Mouse (Mus musculus) heart, embryonic 13.5 days (tissue): ENCODE measurements at regions not wholly inside any gene's neighbourhood (a gene's known extent, or its start where the extent isn't known, plus 50 kb on each side); places are given as distances from the start of the nearest gene placed in this dataset.

Source experiments
- ATAC-seq: fragments of 200-750 bp; cut with Nextera tagmentation; 2 replicates; pipeline ENCODE4 v1.8.0; 2017; ENCODE audit warnings: moderate TSS enrichment; ENCODE audit not compliant: insufficient number of reproducible peaks, low FRiP score, low TSS enrichment; ENCODE audit errors: extremely low read depth
- H3K27ac ChIP-seq: fragments of 300-500 bp; sonication (generic); replicated peaks from 2 replicates; pipeline ENCODE4 v1.5.1; 2015; ENCODE audit warnings: moderate library complexity, mild to moderate bottlenecking, inconsistent platforms
- H3K27me3 ChIP-seq: fragments of 300-500 bp; sonication (generic); replicated peaks from 2 replicates; pipeline ENCODE4 v1.6.1; 2015; ENCODE audit warnings: mild to moderate bottlenecking, inconsistent platforms
- H3K36me3 ChIP-seq: fragments of 300-500 bp; sonication (generic); 2 replicates; pipeline ENCODE4 v1.6.1; 2015; ENCODE audit warnings: mild to moderate bottlenecking, inconsistent platforms
- H3K4me1 ChIP-seq: fragments of 300-500 bp; sonication (generic); 2 replicates; pipeline ENCODE4 v1.6.1; 2015; ENCODE audit warnings: inconsistent platforms
- H3K4me2 ChIP-seq: fragments of 300-500 bp; sonication (generic); 2 replicates; pipeline ENCODE4 v1.6.1; 2015; ENCODE audit warnings: inconsistent platforms, mild to moderate bottlenecking, moderate library complexity
- H3K4me3 ChIP-seq: fragments of 300-500 bp; sonication (generic); 2 replicates; pipeline ENCODE4 v1.5.1; 2015; ENCODE audit warnings: moderate library complexity, mild to moderate bottlenecking, inconsistent platforms
- H3K9ac ChIP-seq: fragments of 300-500 bp; sonication (generic); 2 replicates; pipeline ENCODE4 v1.6.1; 2015; ENCODE audit warnings: inconsistent platforms, mild to moderate bottlenecking, moderate library complexity
- H3K9me3 ChIP-seq: fragments of 300-500 bp; sonication (generic); 2 replicates; pipeline ENCODE4 v1.6.1; 2016; ENCODE audit warnings: inconsistent platforms
- WGBS: fragments of 180-500 bp; shearing (Covaris S2); methylation state at CpG from one replicate; pipeline ENCODE4 v1.1.7; 2015; ENCODE audit warnings: mixed read lengths; 5-methylcytosine and 5-hydroxymethylcytosine counted together

DNA sequence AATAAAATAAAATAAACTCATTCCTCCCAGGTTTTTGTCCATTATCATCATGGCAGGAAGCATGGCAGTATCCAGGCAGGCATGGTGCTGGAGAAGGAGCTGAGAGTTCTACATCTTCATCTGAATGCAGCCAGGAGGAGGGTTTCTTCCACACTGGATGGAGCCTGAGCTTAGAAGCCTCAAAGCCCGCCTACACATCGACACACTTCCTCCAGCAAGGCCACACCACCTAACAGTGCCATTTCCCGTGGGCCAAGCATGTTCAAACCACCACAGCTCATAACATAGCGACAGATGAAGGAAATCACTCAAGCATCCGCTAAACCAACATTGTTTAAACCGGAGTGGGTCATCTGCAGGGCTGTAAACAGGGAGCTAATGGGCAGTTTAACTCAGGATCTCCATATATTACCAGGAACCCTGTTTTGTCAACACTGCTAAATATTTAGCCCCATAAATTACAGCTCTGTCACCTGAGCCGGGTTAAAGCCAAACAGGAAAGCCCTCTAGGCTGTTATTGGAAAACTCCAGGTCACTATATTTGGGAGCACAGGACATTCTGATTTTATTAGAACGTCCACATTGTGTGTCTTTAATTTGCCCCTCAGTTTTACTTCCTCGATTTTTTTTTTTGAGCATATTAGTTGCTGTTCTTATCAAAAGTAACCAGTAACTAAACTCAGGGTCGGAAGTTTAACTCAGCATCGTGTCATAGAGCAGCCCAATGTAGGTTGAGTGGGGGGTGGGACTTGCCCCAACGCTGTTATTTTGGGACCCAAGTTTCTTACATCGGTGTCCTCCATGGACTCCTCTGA is 77.9 kb upstream of the Cpm start:
- Histone ChIP-seq H3K9me3 (no peaks in the 10 kb centered on the region), H3K4me1 (no peaks in the 10 kb centered on the region), H3K9ac (no peak overlapping the region), H3K27ac (no peak overlapping the region), H3K4me3 (no peak overlapping the region), H3K27me3 (0 out of 2 replicates have a peak, but pooled peaks cover 3% of the 10 kb centered on the region), H3K36me3 (no peaks in the 10 kb centered on the region), H3K4me2 (no peak overlapping the region)
- no peak for ATAC-seq
- WGBS: 72% methylated on average over 13 of the region's 13 CpGs

DNA sequence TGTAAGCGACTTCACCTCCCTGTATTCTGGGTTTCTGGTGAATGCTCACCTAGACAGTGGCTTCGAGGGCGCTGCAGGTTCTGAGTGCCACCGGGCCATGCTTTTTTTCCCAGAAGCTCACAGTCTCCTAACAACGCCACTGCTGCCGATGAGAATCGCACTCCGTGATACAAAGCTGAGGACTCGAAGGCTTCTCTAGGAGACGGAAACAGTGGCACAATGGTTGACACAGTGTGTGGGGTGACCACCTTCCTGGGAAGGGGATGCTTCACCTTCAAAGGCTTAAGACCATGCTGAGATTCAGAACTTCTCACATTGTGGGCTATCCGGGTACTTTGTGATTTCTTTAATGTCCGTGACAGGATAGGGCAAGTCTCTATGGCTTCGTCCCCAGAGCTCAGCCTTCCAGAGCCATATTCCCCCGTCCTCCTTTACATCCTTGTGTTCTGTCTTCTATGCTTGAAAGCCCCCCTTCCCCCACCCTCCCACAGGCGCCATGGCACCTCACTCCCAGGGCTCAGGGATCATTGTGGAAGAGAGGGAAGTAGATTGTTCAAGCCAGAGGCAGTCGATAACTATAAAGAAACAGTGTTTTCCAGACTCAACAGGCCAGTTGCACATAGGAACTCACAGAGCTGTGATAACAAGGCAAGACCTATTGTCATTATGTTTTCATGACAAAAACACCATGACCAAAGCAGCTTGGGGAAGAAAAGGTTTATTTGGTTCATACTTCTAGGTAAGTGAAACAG is 79.3 kb upstream of the Cpm start:
- Histone ChIP-seq H3K4me3 (no peak overlapping the region), H3K27ac (no peak overlapping the region), H3K36me3 (no peaks in the 10 kb centered on the region), H3K4me1 (no peaks in the 10 kb centered on the region), H3K27me3 (no peaks in the 10 kb centered on the region), H3K9ac (no peak overlapping the region), H3K4me2 (no peak overlapping the region), H3K9me3 (no peaks in the 10 kb centered on the region)
- WGBS: 84% methylated on average over 16 of the region's 16 CpGs
- ATAC-seq: no peak

- Histone ChIP-seq H3K36me3 (no peaks in the 10 kb centered on the region), H3K4me2 (no peak overlapping the region), H3K9me3 (no peaks in the 10 kb centered on the region), H3K27ac (no peak overlapping the region), H3K9ac (no peak overlapping the region), H3K4me3 (no peak overlapping the region), H3K4me1 (no peaks in the 10 kb centered on the region), H3K27me3 (no peaks in the 10 kb centered on the region)
- no peak for ATAC-seq
- WGBS: 87% methylated on average over 4 of the region's 4 CpGs
Observed at GRCm38 (mm10) chr10:117549506-117549830, 79.8 kb upstream of the Cpm start.

DNA sequence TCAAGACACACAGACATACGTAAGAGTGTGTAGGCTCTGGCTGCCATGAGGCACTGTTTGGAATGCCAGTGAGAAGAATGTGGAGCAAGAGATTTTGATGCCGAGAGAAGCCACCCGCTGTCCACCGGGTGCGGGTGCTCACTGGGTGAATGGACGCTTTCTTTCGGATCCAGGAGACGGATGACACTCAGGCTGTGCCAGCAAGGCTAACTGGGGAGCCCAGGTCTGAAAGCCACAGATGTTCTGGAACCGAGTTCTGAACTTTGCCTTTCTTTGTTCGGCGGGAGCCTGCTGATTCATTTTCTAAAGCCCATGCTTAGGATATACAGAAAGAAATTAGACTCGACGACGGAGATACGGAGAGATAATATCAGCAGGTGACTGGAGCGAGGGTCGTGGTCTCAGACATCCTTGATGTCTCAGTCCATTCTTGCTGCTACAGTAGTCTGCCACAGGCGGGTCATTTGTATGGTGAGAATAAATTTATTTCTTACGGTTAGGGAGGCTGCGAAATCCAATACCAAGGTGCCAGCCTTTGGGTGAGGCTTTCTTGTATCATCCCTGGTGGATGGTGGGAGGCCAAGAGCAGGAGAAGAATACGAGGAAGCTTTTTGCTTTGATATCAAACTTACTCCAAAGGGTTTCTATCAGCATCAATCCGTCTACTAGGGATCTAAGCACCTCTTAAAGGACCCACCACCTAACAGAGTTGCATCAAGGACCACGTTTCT is 80.4 kb upstream of the Cpm start:
- no peak overlapping the region for H3K27ac ChIP-seq
- no peak overlapping the region for H3K4me2 ChIP-seq
- WGBS: 81% methylated on average over 23 of the region's 23 CpGs
- ATAC-seq: no peak
- H3K9ac ChIP-seq: no peak overlapping the region
- no peaks in the 10 kb centered on the region for H3K36me3 ChIP-seq
- H3K9me3 ChIP-seq: no peaks in the 10 kb centered on the region
- no peaks in the 10 kb centered on the region for H3K27me3 ChIP-seq
- H3K4me1 ChIP-seq: no peaks in the 10 kb centered on the region
- H3K4me3 ChIP-seq: no peak overlapping the region

DNA sequence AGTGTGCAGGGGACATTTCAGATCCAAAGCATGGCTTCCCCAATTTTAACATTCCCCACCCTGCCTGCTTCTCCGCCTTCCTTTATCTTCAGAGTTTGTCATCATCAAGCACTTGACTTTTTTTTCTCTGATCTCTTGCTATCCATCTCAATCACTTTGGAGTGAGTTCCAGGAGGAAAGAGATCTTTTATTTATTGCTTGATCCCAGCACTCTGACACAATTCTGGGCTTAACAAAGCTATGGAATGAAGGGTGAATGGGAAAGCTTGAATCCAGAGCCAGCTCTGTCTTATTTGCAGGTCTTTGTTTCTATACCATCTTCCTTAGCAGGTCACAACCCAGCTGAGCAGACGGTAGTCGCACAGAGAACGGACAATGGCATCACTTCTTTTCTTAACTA is 81.0 kb upstream of the Cpm start:
- H3K36me3 ChIP-seq: no peaks in the 10 kb centered on the region
- no peaks in the 10 kb centered on the region for H3K9me3 ChIP-seq
- ATAC-seq: no peak
- H3K4me1 ChIP-seq: no peaks in the 10 kb centered on the region
- no peak overlapping the region for H3K4me2 ChIP-seq
- WGBS: 85% methylated on average over 4 of the region's 4 CpGs
- H3K27ac ChIP-seq: no peak overlapping the region
- no peaks in the 10 kb centered on the region for H3K27me3 ChIP-seq
- no peak overlapping the region for H3K9ac ChIP-seq
- H3K4me3 ChIP-seq: no peak overlapping the region

DNA sequence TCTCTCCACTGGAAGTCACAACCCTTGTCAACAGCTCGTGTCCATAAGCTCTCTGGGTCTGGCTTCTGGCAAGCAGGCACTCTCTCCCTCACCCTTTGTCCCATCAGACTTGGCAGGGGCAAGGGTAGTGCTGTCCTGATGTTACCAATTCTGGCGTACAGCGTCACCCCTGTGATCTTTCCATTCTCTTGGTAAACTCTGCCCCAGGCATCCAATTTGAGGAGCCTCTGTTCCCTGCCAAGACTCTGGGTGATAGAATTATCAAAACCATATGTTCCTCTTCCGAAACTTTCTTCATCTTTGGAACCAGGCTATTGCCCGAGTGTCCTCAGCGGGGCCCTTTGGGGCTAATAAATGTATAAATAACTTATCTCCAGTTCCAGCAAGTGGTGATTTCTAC is 82.0 kb upstream of the Cpm start:
- Histone ChIP-seq H3K9ac (no peak overlapping the region), H3K36me3 (no peaks in the 10 kb centered on the region), H3K27ac (no peak overlapping the region), H3K4me2 (no peak overlapping the region), H3K9me3 (no peaks in the 10 kb centered on the region), H3K27me3 (no peaks in the 10 kb centered on the region), H3K4me1 (no peaks in the 10 kb centered on the region), H3K4me3 (no peak overlapping the region)
- ATAC-seq: no peak
- 69% methylated on average over 6 of the region's 6 CpGs for WGBS

DNA sequence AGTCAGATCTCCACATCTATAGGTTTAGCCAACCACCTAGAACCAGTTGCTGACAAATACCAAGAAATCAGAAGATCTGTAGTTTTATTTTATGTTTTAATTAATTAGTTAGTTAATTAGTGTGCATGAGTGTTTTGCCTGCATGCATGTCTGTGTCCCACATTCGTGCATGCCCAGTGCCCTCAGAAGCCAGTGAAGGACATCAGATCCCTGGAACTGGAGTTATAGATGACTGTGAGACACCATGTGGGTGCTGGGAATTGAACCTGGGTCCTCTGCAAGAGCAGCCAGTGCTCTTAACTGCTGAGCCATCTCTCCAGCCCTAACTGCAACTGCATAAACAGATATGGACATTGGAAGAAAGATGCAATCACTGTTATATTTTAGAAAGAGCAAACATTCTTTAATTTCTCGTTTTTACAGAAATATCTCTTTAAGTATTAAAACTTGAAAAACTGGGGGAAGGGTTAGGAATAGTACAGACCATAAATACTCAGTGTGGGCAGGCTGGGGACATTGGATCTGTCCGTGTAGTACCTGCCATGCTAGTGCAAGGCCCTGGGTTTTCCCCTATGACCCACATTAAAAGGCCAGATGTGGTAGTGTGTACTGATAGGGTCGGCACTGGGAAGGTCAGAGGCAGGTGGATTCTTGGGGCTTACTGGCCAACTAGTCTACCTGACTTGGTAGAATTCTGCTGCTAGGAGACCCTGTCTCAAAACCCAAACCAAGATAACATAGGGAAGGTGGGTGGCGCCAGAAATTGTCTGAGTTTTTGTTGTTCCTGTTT is 83.3 kb upstream of the Cpm start:
- 74% methylated on average over 5 of the region's 5 CpGs for WGBS
- no peak for ATAC-seq

GRCm38 (mm10) chr10:117544680-117545546 is 84.4 kb upstream of the Cpm start:
- no peaks in the 10 kb centered on the region for H3K27me3 ChIP-seq
- 70% methylated on average over 15 of the region's 15 CpGs for WGBS
- no peaks in the 10 kb centered on the region for H3K9me3 ChIP-seq
- ATAC-seq: no peak
- H3K4me3 ChIP-seq: no peak overlapping the region
- H3K4me2 ChIP-seq: no peak overlapping the region
- no peaks in the 10 kb centered on the region for H3K4me1 ChIP-seq
- H3K9ac ChIP-seq: no peak overlapping the region
- no peak overlapping the region for H3K27ac ChIP-seq
- H3K36me3 ChIP-seq: no peaks in the 10 kb centered on the region

More for the DNA sequence above, 83.3 kb upstream of the Cpm start:
- Histone ChIP-seq H3K36me3 (no peaks in the 10 kb centered on the region), H3K9me3 (no peaks in the 10 kb centered on the region), H3K27me3 (no peaks in the 10 kb centered on the region), H3K9ac (no peak overlapping the region), H3K4me1 (no peaks in the 10 kb centered on the region), H3K27ac (no peak overlapping the region), H3K4me3 (no peak overlapping the region), H3K4me2 (no peak overlapping the region)

- no peak overlapping the region for H3K4me2 ChIP-seq
- WGBS: 82% methylated on average over 13 of the region's 13 CpGs
- ATAC-seq: no peak
Observed at GRCm38 (mm10) chr10:117543995-117544679, 85.2 kb upstream of the Cpm start.

DNA sequence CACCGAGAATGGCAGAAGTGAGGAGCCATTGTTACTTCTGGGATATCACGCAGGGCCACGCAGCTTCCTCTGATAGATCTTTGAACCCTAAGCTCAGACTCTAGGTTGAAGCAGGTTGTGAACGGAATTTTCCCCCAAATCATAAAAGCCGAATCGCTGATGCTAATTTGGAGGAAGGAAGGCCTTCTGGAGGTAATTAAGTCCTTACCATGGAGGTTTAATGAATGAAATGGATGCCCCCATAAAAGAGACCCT is 85.7 kb upstream of the Cpm start:
- Histone ChIP-seq H3K36me3 (no peaks in the 10 kb centered on the region), H3K4me1 (no peaks in the 10 kb centered on the region), H3K9me3 (no peaks in the 10 kb centered on the region), H3K9ac (no peak overlapping the region), H3K4me2 (no peak overlapping the region), H3K27me3 (no peaks in the 10 kb centered on the region), H3K4me3 (no peak overlapping the region), H3K27ac (no peak overlapping the region)
- 75% methylated on average over 6 of the region's 6 CpGs for WGBS
- ATAC-seq: no peak

More at GRCm38 (mm10) chr10:117543995-117544679, 85.2 kb upstream of the Cpm start:
- Histone ChIP-seq H3K9ac (no peak overlapping the region), H3K4me3 (no peak overlapping the region), H3K9me3 (no peaks in the 10 kb centered on the region), H3K36me3 (no peaks in the 10 kb centered on the region), H3K27me3 (no peaks in the 10 kb centered on the region), H3K4me1 (no peaks in the 10 kb centered on the region), H3K27ac (no peak overlapping the region)
